Mouse (Mus musculus): Measurements from ENCODE around the gene Foxn3.

Foxn3 gene

DNA sequence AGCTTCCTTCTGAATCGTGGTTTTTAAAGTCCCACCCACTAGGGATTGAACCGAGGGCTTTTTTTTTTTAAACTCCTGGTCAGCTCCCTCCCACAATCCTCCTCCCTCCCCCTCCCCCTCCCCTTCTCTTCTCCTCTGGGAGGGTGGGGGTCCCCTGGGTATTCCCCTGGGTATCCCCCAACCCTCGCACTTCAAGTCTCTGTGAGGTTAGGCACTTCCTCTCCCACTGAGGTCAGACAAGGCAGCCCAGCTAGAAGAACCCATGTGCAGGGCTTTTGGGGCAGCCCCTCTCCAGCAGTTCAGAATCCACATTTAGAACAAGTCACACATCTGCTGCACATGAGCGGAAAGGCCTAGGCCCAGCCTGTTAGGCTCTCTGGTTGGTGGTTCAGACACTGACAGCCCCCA lies 182.5 kb downstream of the Foxn3 start:
- no peak for DNase-seq

- no peak for DNase-seq
Observed at GRCm38 (mm10) chr12:99380124-99380523, 183.3 kb downstream of the Foxn3 start.

DNA sequence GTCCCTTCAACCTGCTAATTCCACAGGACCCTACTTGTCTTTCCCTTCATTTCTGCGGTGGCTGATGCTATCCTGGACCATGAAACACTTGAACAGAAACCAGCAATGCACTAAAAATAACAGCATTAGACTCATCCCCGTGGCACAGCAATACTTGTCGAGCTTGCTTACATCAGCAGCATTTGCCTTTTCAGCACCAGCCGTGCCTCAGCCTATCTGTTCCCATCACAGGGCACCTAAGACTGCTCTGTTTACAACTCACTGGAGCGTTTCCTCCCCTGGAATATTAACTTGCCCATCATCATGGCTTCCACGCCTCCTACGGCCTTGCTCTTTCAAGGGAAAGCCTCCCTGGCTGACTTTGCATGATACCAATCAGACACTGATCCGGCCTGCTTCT lies 185.1 kb downstream of the Foxn3 start:
- DNase-seq, result no peak

DNA sequence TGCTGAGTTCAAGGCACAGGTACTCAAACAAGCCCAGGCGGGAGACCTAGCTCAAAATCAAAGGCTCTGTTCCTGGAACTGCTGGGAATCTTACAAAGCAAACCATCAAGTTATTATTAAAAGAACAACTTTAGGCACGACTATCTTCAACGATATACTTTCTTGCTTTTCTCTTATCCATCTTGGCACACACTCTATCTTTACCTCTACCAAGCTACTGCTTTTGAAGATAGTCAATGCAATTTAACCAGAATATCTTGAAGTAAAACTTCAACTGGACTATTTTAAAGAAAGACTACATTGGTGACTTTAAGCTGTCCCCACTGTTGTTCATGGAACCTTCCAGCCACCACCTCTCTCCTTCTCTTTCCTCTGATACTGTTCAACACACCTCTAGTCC lies 185.7 kb downstream of the Foxn3 start:
- DNase-seq, result no peak

DNA sequence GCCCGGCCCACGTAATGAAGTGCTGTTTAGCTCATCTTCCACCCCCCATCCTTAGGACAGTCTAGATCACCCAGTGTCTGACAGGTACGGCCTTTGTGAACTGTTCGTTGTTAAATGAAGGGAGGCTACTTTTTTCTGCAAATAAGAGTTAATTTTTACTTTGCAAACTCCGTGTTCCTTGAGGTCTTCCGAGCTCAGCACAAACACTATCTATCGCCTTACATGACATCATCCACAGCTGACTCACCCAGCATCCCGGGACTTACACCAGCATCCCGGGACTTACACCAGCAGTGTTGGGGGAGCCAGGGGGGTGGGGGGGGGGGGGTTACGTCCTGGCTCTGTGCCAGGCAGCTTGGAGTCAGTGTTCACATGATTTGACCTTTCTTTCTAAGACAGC lies 186.3 kb downstream of the Foxn3 start:
- no peak for DNase-seq

DNA sequence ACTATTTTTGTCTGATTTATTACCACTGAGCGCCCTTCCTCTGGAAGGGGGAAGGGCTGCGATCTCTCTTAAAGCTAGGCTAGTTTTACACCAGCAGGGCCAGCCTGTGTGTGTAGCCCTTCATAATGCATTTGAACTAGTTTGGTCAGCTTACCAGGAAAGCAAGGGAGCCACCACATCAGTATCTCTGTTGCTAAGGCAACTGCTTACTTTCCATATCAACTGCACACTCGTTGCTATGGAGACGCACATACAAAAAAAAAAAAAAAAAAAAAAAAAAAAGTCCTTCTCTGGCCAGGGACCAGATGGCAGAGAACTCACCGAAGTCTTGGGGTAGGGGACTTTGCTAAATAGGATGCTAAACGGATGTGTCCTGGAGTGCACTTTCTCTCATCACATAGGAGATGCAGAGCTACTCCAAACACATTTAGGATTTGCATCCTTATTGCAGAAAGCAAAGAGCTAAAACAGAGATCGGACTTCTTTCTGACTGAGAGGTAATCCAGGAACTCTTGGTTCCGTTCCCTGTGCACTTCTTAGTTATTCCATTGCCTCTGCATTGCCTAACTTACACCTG lies 187.4 kb downstream of the Foxn3 start:
- no peak for DNase-seq

DNA sequence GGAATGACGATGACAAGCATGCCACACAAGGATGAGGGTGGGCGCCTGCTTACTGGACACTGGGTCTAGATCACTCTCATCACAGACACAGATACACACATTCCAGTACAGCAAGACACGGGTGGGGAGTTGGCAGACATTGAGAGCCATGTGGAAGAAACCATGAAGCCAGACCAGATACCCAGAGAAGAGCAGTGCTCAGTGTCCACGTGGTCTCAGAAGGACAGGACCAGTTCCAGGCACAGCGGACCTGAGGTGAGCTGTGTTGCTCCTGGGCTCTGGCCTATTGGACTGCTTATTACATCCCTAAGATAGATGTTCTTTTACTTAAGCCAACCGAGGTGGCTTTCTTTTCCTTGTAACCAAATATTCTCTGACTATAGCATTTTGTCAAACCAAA lies 188.0 kb downstream of the Foxn3 start:
- DNase-seq, result no peak

- DNase-seq, result peak; percentile 48 to 61
Observed at GRCm38 (mm10) chr12:99374099-99374600, 189.2 kb downstream of the Foxn3 start.

GRCm38 (mm10) chr12:99373584-99373983 lies 189.8 kb downstream of the Foxn3 start:
- DNase-seq, result no peak

DNA sequence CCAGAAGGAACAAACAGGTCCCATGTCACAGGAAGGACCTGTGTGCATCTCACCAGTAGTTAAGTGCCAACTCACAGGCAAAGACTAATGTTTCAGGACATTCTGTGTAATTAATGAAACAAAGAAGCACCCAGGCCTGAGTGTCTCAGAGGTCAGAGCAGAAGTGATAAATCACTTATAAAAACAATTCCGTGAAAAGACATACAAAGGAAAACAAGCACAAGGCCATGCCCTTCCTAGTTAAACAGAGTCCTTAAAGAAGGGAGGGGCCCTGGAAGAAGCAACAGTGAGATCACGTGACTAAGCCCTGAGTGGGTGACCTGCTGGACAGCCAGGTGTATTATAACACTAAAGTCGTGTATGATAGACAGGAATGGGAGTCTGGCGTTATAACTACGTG lies 191.9 kb downstream of the Foxn3 start:
- no peak for DNase-seq

- DNase-seq, result no peak
Observed at GRCm38 (mm10) chr12:99368251-99368650, 195.1 kb downstream of the Foxn3 start.

DNA sequence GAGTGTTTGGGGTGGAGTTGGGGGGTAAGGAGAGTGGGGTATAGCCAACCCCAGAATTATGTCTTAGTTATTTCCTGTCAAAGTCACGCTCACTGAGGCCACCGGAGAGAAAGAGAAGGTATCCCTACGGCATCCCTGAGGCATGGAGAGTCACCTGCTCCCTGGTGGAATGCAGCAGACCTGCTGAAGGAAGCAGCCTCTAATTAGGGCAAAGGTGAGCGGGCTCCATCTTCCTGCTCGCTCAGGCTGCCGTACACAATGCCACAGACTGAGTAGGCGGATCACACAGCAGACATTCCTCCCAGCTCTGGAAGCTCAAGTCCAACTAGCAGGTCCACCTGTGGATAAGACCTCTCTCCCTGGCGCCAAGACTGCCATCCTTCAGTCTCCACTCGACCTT lies 197.4 kb downstream of the Foxn3 start:
- no peak for DNase-seq

DNA sequence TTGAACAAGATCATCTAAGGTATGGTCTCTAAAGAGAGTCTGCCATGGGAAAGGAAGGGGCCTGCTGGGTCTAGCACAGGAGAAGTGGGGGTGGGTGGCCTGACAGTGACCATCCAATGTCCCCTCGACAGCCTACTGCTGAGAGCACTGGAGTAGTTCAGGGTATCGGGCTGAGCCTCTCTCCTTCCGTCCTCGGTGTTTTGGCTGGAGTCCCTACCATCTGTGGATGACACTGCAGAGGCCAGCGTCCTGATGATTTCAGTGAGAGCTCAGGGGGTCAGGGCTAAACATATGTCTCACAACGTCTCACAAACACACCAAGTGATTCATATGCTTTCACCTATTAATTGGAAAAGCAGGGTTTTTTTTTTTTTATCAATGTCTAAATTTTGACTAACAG lies 199.2 kb downstream of the Foxn3 start:
- DNase-seq, result no peak

GRCm38 (mm10) chr12:99363024-99363423 lies 200.4 kb downstream of the Foxn3 start:
- no peak for DNase-seq

DNA sequence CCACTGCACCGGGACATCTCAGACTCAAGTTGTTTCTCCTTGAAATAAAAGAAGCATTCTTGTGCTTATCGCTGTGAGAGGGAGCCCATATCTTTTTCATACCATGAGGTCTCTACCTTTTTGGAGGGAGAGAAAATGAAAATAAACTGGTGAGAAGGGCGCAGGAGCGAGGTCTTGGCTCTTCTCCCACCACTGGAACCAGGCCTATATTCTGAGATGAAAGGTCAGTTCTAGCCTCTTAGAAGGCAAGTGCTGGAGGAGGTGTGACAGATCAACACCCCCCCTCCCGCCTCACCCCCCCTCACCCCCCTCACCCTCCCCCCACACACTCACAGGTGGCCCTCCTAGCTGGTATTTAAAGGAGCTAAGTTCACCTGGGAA lies 201.6 kb downstream of the Foxn3 start:
- no peak for DNase-seq

- no peak for DNase-seq
Observed at GRCm38 (mm10) chr12:99360958-99361751, 202.2 kb downstream of the Foxn3 start.

DNA sequence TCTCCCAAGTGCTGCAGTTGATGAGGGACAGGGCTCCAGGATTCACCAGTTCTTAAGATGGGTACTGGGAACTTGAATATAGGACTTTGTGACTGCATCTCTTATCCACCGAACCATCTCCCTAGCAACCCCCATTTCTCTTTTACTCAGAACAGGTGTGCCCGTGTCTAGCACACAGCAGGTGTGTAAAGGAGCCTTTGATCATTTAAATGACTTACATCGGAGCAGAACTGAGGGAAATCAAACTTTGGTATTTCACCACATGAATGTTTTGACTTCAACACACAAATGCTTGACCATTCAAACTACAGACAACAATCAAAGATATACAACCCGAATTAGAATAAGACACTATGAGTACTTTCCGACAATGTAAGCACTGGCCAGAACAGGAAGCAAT lies 204.7 kb downstream of the Foxn3 start:
- no peak for DNase-seq

GRCm38 (mm10) chr12:99356660-99357059 lies 206.7 kb downstream of the Foxn3 start:
- no peak for DNase-seq

- DNase-seq, result no peak
Observed at GRCm38 (mm10) chr12:99353692-99354091, 209.7 kb downstream of the Foxn3 start.

DNA sequence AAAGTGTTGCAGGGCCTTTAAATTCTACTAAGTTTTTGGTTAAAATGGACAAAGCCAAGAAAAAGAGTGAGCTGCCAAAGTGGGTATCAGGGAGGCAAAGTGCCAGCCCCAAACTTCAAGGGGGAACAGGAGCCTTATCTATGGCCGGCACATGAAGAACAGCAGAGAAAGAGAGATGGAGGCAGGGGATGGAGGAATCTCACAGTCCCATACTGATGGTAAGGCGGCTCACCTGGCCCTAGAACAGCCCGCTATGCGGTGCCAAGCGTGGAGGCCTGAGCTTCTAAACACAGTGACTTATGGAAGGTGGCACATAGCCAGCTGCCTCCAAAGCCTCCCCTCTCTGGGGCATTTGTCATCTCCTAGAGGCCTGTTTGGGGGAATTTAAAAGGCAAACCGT lies 210.8 kb downstream of the Foxn3 start:
- DNase-seq, result no peak

- peak; percentile 37 to 68 for DNase-seq
Observed at GRCm38 (mm10) chr12:99352136-99352535, 211.2 kb downstream of the Foxn3 start.

- no peak for DNase-seq
Observed at GRCm38 (mm10) chr12:99351731-99352130, 211.7 kb downstream of the Foxn3 start.

GRCm38 (mm10) chr12:99349650-99349997 lies 213.8 kb downstream of the Foxn3 start:
- peak in 1 of 2 experiments; percentile 33 for DNase-seq

DNA sequence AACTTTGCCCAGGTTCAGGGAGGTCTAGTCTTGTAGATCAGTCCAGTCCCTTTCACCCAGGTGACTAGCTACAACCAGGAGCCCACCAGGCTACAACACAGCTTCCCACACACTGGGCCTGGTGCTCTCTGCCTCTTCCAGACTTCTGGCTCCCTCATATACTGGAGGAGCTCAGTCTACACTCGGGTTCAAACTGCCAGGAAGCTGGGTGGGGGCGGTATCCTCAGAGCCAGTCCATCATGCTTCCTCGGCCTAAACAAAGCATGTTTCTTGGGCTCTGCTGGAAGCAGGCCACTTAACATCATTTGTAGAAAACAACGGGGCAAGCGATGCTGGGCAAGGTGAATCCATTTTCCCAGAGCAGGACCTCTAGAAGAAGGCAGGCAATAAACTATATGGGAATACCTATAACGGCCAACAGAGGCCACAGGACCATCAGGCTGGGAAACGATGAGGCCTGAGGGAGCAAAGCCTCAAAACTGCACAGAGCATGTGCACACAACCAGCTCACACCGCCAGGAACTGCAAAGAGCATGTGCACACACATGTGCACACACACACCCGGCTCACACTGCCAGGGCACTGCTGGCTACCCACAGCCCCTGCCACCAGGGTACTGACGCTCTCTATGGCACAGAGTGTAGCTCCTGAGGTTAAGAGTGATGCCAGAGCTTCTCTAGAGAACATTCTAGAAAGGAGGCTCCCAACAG lies 214.3 kb downstream of the Foxn3 start:
- peak; percentile 31 to 44 for DNase-seq

All from lung, postnatal 4 days (tissue).